Mouse (Mus musculus) stomach, postnatal 0 days (tissue): ENCODE results near the gene Gm49510. TPM values are rescaled to one million over a fixed set of nuclear protein-coding genes. Genes with fewer than 3 reads are reported as not detected.

Experiments used
- ATAC-seq: fragments of 200-750 bp; cut with Nextera tagmentation; 2 replicates; pipeline ENCODE4 v1.8.0; 2017; ENCODE audit not compliant: low FRiP score, low TSS enrichment
- DNase-seq: peaks from one replicate; pipeline ENCODE4 v3.0.0-alpha.2; 2016; ENCODE audit warnings: low spot score
- H3K27ac ChIP-seq: fragments of 300-500 bp; sonication (generic); replicated peaks from 2 replicates; pipeline ENCODE4 v1.5.1; 2014; ENCODE audit warnings: mild to moderate bottlenecking, control low read depth
- H3K27me3 ChIP-seq: fragments of 300-500 bp; sonication (generic); 2 replicates; pipeline ENCODE4 v1.6.1; 2014; ENCODE audit warnings: low read length; ENCODE audit not compliant: control insufficient read depth, insufficient read depth
- H3K36me3 ChIP-seq: fragments of 300-500 bp; sonication (generic); 2 replicates; pipeline ENCODE4 v1.6.1; 2014; ENCODE audit warnings: low read length, mixed read lengths; ENCODE audit not compliant: control insufficient read depth, insufficient read depth
- H3K4me1 ChIP-seq: fragments of 300-500 bp; sonication (generic); replicated peaks from 2 replicates; pipeline ENCODE4 v1.6.1; 2014; ENCODE audit warnings: antibody characterized with exemption; ENCODE audit not compliant: control insufficient read depth, insufficient read depth
- H3K4me2 ChIP-seq: fragments of 300-500 bp; sonication (generic); replicated peaks from 2 replicates; pipeline ENCODE4 v1.6.1; 2014; ENCODE audit warnings: low read depth, mild to moderate bottlenecking, control low read depth, moderate library complexity
- H3K4me3 ChIP-seq: fragments of 300-500 bp; sonication (generic); 2 replicates; pipeline ENCODE4 v1.5.1; 2014; ENCODE audit warnings: low read depth, low read length, control low read depth
- H3K9ac ChIP-seq: fragments of 300-500 bp; sonication (generic); 2 replicates; pipeline ENCODE4 v1.6.1; 2014; ENCODE audit warnings: mild to moderate bottlenecking, low read length, control low read depth, mixed read lengths
- H3K9me3 ChIP-seq: fragments of 300-500 bp; sonication (generic); 2 replicates; pipeline ENCODE4 v1.6.1; 2016; ENCODE audit warnings: low read length; ENCODE audit not compliant: control insufficient read depth
- CTCF ChIP-seq: IDR thresholded peaks from 2 replicates; pipeline ENCODE4 v1.5.1; 2016; ENCODE audit warnings: antibody characterized with exemption, low read depth, mild to moderate bottlenecking, moderate library complexity
- EP300 ChIP-seq: optimal IDR thresholded peaks from 2 replicates; pipeline ENCODE3; 2016; ENCODE audit warnings: antibody characterized with exemption
- WGBS: fragments of 180-500 bp; shearing (Covaris S2); extraction: QIAGEN DNeasy Blood & Tissue Kit; methylation state at CpG from one replicate; pipeline ENCODE4 v1.1.7; 2014; 5-methylcytosine and 5-hydroxymethylcytosine counted together
- polyA plus RNA-seq: library from polyadenylated mRNA; unstranded; fragments of >200 nt; fragmentation: Nextera tagmentation; extraction: Ambion mirVana; gene quantifications from 2 replicates; pipeline ENCODE4 v1.2.1, GENCODE M21; 2015

Gm49510 gene
- polyA plus RNA-seq: 0.27 and 0.28 TPM in 2 replicates

- Histone ChIP-seq H3K27ac (peak within 1 kb of the TSS; percentile 85), H3K4me3 (peak within 1 kb of the TSS; percentile 77), H3K27me3 (no peaks in the 10 kb centered on the region), H3K9ac (peak within 1 kb of the TSS; percentile 79), H3K4me2 (peak within 1 kb of the TSS; percentile 86), H3K36me3 (no peaks in the 10 kb centered on the region), H3K4me1 (peaks cover 7% of the 10 kb centered on the region), H3K9me3 (no peaks in the 10 kb centered on the region)
- WGBS: 3% methylated on average over 19 of the region's 20 CpGs
- ATAC-seq (no peak), DNase-seq (no peak)
- TF ChIP-seq EP300 (no peak), CTCF (no peak)
Measured at GRCm38 (mm10) chr15:78899409-78899739, at the start of gene Gm49510. Gene Gm49510 (plus strand): TSS chr15:78899667.

GRCm38 (mm10) chr15:78850059-78850824 is 49.2 kb upstream of the Gm49510 start:
- WGBS: 48% methylated on average over 15 of the region's 15 CpGs
- peak; percentile 88 for DNase-seq
- H3K9me3 ChIP-seq: no peaks in the 10 kb centered on the region
- peaks cover 10% of the 10 kb centered on the region; the same call in 1 of the 2 replicates for H3K4me1 ChIP-seq
- peaks cover 9% of the 10 kb centered on the region; the same call in 1 of the 2 replicates for H3K36me3 ChIP-seq
- H3K4me2 ChIP-seq: no peak overlapping the region
- H3K27me3 ChIP-seq: no peaks in the 10 kb centered on the region
- no peak overlapping the region for H3K4me3 ChIP-seq
- TF ChIP-seq EP300 (peak; percentile 43), CTCF (no peak)
- ATAC-seq: peak; percentile 56
- peak overlapping the region; percentile 31; the same call in 1 of the 2 replicates for H3K9ac ChIP-seq
- H3K27ac ChIP-seq: peak overlapping the region; percentile 89

GRCm38 (mm10) chr15:78850944-78851343 is 48.5 kb upstream of the Gm49510 start:
- TF ChIP-seq CTCF (no peak), EP300 (no peak)
- Histone ChIP-seq H3K9me3 (no peaks in the 10 kb centered on the region), H3K27me3 (no peaks in the 10 kb centered on the region), H3K9ac (no peak overlapping the region), H3K4me3 (no peak overlapping the region), H3K4me1 (peaks cover 4% of the 10 kb centered on the region; the same call in 1 of the 2 replicates), H3K27ac (peak overlapping the region; percentile 89), H3K4me2 (no peak overlapping the region), H3K36me3 (peaks cover 9% of the 10 kb centered on the region; the same call in 1 of the 2 replicates)
- DNase-seq (peak; percentile 45), ATAC-seq (no peak)
- WGBS: 53% methylated on average over 6 of the region's 6 CpGs

GRCm38 (mm10) chr15:78851505-78852153 is 47.8 kb upstream of the Gm49510 start:
- H3K9me3 ChIP-seq: no peaks in the 10 kb centered on the region
- H3K9ac ChIP-seq: no peak overlapping the region
- TF ChIP-seq EP300 (no peak), CTCF (peak; percentile 99)
- peak; percentile 97 for DNase-seq
- H3K4me2 ChIP-seq: no peak overlapping the region
- WGBS: 9% methylated on average over 13 of the region's 13 CpGs
- H3K4me1 ChIP-seq: peaks cover 4% of the 10 kb centered on the region; the same call in 1 of the 2 replicates
- no peaks in the 10 kb centered on the region for H3K27me3 ChIP-seq
- peaks cover 9% of the 10 kb centered on the region; the same call in 1 of the 2 replicates for H3K36me3 ChIP-seq
- ATAC-seq: peak; percentile 65
- H3K4me3 ChIP-seq: no peak overlapping the region
- peak overlapping the region; percentile 89 for H3K27ac ChIP-seq

GRCm38 (mm10) chr15:78855303-78855965 is 44.0 kb upstream of the Gm49510 start, which contains the start of gene Lgals2:
Gene Lgals2 (minus strand): TSS chr15:78855529.
- Histone ChIP-seq H3K9me3 (no peaks in the 10 kb centered on the region), H3K4me1 (no peaks in the 10 kb centered on the region), H3K27me3 (no peaks in the 10 kb centered on the region), H3K9ac (no peak within 1 kb of the TSS), H3K27ac (no peak within 1 kb of the TSS), H3K4me2 (no peak within 1 kb of the TSS), H3K36me3 (no peaks in the 10 kb centered on the region), H3K4me3 (no peak within 1 kb of the TSS)
- 63% methylated on average over 8 of the region's 8 CpGs for WGBS
- DNase-seq: no peak
- ATAC-seq: no peak
- TF ChIP-seq CTCF (no peak), EP300 (no peak)
